8 mouse cellular contexts compared by ENCODE assay signal in the genomic region with DNA sequence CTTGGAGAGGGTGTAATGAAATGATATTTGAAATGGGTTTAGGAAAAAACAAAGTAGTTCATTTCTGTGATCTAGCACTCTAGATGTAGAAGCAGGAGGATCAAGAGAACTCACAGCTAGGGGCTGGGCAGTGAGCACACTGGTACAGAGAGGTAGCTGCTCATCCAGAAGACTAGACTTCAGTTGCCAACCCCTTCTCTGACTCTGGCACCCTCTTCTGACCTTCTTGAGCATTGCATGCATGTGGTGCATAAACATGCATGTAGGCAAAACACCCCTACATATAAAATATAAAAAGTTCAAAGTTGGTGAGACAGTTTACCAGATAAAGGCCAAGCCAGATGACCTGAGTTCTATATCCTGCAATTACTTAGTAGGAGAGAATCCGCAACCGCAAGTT. TPM values are rescaled to one million over a fixed set of nuclear protein-coding genes. Genes with fewer than 3 reads are reported as not detected.
DNase-seq lines count a peak whose midpoint lies in the region; ATAC-seq and TF ChIP-seq lines count a peak whose summit lies in the region.

No protein-coding gene starts in this region.

- H3K36me3 ChIP-seq in limb, embryonic 11.5 days (ENCODE audit: control insufficient read depth, insufficient read depth, low read length) = no peaks in the 10 kb centered on the region
- peaks cover 11% of the 10 kb centered on the region for H3K36me3 ChIP-seq in limb, embryonic 10.5 days
- peaks cover 4 to 8% of the 10 kb centered on the region in 2 experiments; a peak in 3 of 4 replicates for H3K36me3 ChIP-seq in MEL (ENCODE audit: control insufficient read depth in 1 of 2, insufficient read depth in 2 of 2, low read length in 2 of 2)
- no peaks in the 10 kb centered on the region for H3K36me3 ChIP-seq in small intestine, adult 2 months (ENCODE audit: control insufficient read depth, insufficient read depth, low read length)
- no peaks in the 10 kb centered on the region for H3K36me3 ChIP-seq in forebrain, embryonic 11.5 days (ENCODE audit: control insufficient read depth, insufficient read depth, low read length)

- peak; percentile 24 for TF ChIP-seq RAD21 in MEL (IDR thresholded peaks at IDR 0.05; ENCODE audit: low read depth, low read length)

- no peak overlapping the region for H3K27ac ChIP-seq in limb, embryonic 11.5 days (replicated peaks; ENCODE audit: low read depth, low read length)
- H3K27ac ChIP-seq in limb, embryonic 10.5 days = no peak overlapping the region
- H3K27ac ChIP-seq in MEL (ENCODE audit: control insufficient read depth, low read depth, low read length) = no peak overlapping the region
- no peak overlapping the region for H3K27ac ChIP-seq in small intestine, adult 2 months (ENCODE audit: insufficient read depth, low read depth, low read length)
- H3K27ac ChIP-seq in forebrain, embryonic 11.5 days (ENCODE audit: low read depth, low read length) = no peak overlapping the region

- no peak overlapping the region for H3K4me2 ChIP-seq in limb, embryonic 11.5 days (ENCODE audit: low read depth, severe bottlenecking)
- no peak overlapping the region for H3K4me2 ChIP-seq in forebrain, embryonic 11.5 days (ENCODE audit: low read depth, low read length, severe bottlenecking)

- H3K27me3 ChIP-seq in limb, embryonic 11.5 days (ENCODE audit: control insufficient read depth, insufficient read depth, low read length) = no peaks in the 10 kb centered on the region
- no peaks in the 10 kb centered on the region for H3K27me3 ChIP-seq in limb, embryonic 10.5 days (ENCODE audit: low read depth, poor library complexity, severe bottlenecking)
- no peaks in the 10 kb centered on the region for H3K27me3 ChIP-seq in MEL (ENCODE audit: control insufficient read depth in 1 of 2, insufficient read depth in 2 of 2, low read length in 2 of 2)
- H3K27me3 ChIP-seq in small intestine, adult 2 months (ENCODE audit: control insufficient read depth, insufficient read depth, low read length) = no peaks in the 10 kb centered on the region
- no peaks in the 10 kb centered on the region for H3K27me3 ChIP-seq in forebrain, embryonic 11.5 days (ENCODE audit: control insufficient read depth, insufficient read depth, low read length)

- WGBS in limb, embryonic 11.5 days = 97% methylated on average over 2 of the region's 2 CpGs
- 97% methylated on average over 2 of the region's 2 CpGs for WGBS in limb, embryonic 10.5 days
- 94% methylated on average over 2 of the region's 2 CpGs for WGBS in small intestine, adult 2 months
- WGBS in forebrain, embryonic 11.5 days = 98% methylated on average over 2 of the region's 2 CpGs

- no peaks in the 10 kb centered on the region for H3K9me3 ChIP-seq in limb, embryonic 11.5 days (ENCODE audit: control insufficient read depth, low read length)
- H3K9me3 ChIP-seq in limb, embryonic 10.5 days (replicated peaks) = no peaks in the 10 kb centered on the region
- no peaks in the 10 kb centered on the region for H3K9me3 ChIP-seq in MEL (replicated peaks; ENCODE audit: insufficient read depth, low read length)
- no peaks in the 10 kb centered on the region for H3K9me3 ChIP-seq in forebrain, embryonic 11.5 days (ENCODE audit: control insufficient read depth, low read length)

- TF ChIP-seq EP300 in MEL (IDR thresholded peaks at IDR 0.05; ENCODE audit: low read depth in 1 of 2, low read length in 2 of 2) = no peak

- H3K9ac ChIP-seq in limb, embryonic 11.5 days (ENCODE audit: low read length) = no peak overlapping the region
- no peak overlapping the region for H3K9ac ChIP-seq in MEL (ENCODE audit: control insufficient read depth, low read depth, low read length, poor library complexity, severe bottlenecking)
- H3K9ac ChIP-seq in forebrain, embryonic 11.5 days (ENCODE audit: low read length) = no peak overlapping the region

- TF ChIP-seq POLR2A in MEL (IDR thresholded peaks at IDR 0.05; ENCODE audit: control insufficient read depth in 1 of 2, insufficient read depth in 1 of 2, low read depth in 1 of 2, low read length in 2 of 2, poor library complexity in 1 of 2) = no peak
- no peak for TF ChIP-seq POLR2A in small intestine, adult 2 months (IDR thresholded peaks at IDR 0.05; ENCODE audit: low read depth, low read length)

- no peaks in the 10 kb centered on the region for H3K4me1 ChIP-seq in limb, embryonic 11.5 days (ENCODE audit: control insufficient read depth, insufficient read depth, low read length)
- no peaks in the 10 kb centered on the region for H3K4me1 ChIP-seq in limb, embryonic 10.5 days
- no peaks in the 10 kb centered on the region for H3K4me1 ChIP-seq in MEL (ENCODE audit: control insufficient read depth in 1 of 2, insufficient read depth in 2 of 2, low read length in 2 of 2)
- H3K4me1 ChIP-seq in small intestine, adult 2 months (ENCODE audit: control insufficient read depth, insufficient read depth, insufficient read length, low read length) = no peaks in the 10 kb centered on the region
- no peaks in the 10 kb centered on the region for H3K4me1 ChIP-seq in forebrain, embryonic 11.5 days (replicated peaks; ENCODE audit: control insufficient read depth, insufficient read depth, low read length)

- DNase-seq in limb, embryonic 11.5 days (ENCODE audit: low spot score) = peak; percentile 23
- DNase-seq in limb, embryonic 10.5 days (ENCODE audit: low spot score) = no peak
- DNase-seq in MEL (ENCODE audit: low read depth, low spot score) = peak; percentile 68
- peak; percentile 25 for DNase-seq in embryo, embryonic 11 days
- no peak for DNase-seq in forebrain, embryonic 11.5 days (ENCODE audit: low spot score)
- DNase-seq in adrenal gland, postnatal 4 days (ENCODE audit: low spot score in 2 of 2) = no peak
- DNase-seq in kidney, adult 8-10 months = no peak

- ATAC-seq in limb, embryonic 11.5 days (ENCODE audit: insufficient number of reproducible peaks, low FRiP score, low TSS enrichment, low read depth) = no peak
- no peak for ATAC-seq in forebrain, embryonic 11.5 days (replicated peaks; ENCODE audit: low FRiP score)

- TF ChIP-seq CTCF in MEL (IDR thresholded peaks at IDR 0.05 in 2 of 3, conservative IDR thresholded peaks at IDR 0.05 in 1 of 3; ENCODE audit: control insufficient read depth in 1 of 3, insufficient read depth in 1 of 3, low read depth in 2 of 3, low read length in 3 of 3, poor library complexity in 1 of 3, severe bottlenecking in 1 of 3) = peak; percentile 18 to 46 (median 45); a peak in 5 of 6 replicates
- peak; percentile 11; the same call in 1 of the 2 replicates for TF ChIP-seq CTCF in small intestine, adult 2 months (IDR thresholded peaks at IDR 0.05; ENCODE audit: extremely low read depth, insufficient read length, insufficient replicate concordance, low read depth, low read length)

- H3K79me2 ChIP-seq in MEL (ENCODE audit: control insufficient read depth, insufficient read depth, low read length, poor library complexity) = peaks cover 5% of the 10 kb centered on the region; the same call in 1 of the 2 replicates

- no peak overlapping the region for H3K4me3 ChIP-seq in limb, embryonic 11.5 days (ENCODE audit: low read depth, low read length)
- no peak overlapping the region for H3K4me3 ChIP-seq in limb, embryonic 10.5 days
- H3K4me3 ChIP-seq in MEL (ENCODE audit: control insufficient read depth in 1 of 2, insufficient read depth in 1 of 2, low read depth in 2 of 2, low read length in 2 of 2) = no peak overlapping the region
- no peak overlapping the region for H3K4me3 ChIP-seq in small intestine, adult 2 months (ENCODE audit: low read depth, low read length)
- no peak overlapping the region for H3K4me3 ChIP-seq in forebrain, embryonic 11.5 days (ENCODE audit: low read depth, low read length)

TF ChIP-seq in MEL, 35 proteins besides CTCF, POLR2A, EP300 and RAD21:
- TF ChIP-seq NELFE (IDR thresholded peaks at IDR 0.05; ENCODE audit: low read depth, low read length) (no peak), SMC3 (IDR thresholded peaks at IDR 0.05; ENCODE audit: low read depth, low read length) (peak; percentile 27; the same call in 1 of the 2 replicates)

RNA-seq across cellular contexts. Expression of a gene that starts 33.7 kb away (rescaled TPM):
- 12.0 and 14.3 TPM in 2 replicates for polyA plus RNA-seq in limb, embryonic 11.5 days (2014; fragmentation: Nextera tagmentation; extraction: Ambion mirVana)
- polyA plus RNA-seq in limb, embryonic 10.5 days (2016; fragmentation: Nextera tagmentation; extraction: Ambion mirVana) = 8.0 and 8.4 TPM in 2 replicates
- 10.7 and 10.9 TPM in 2 replicates for total RNA-seq in MEL (2012; rRNA removed)
- polyA plus RNA-seq in MEL (2012; ENCODE audit: insufficient read depth in 1 of 2, insufficient read length in 2 of 2, low read depth in 1 of 2, low replicate concordance in 2 of 2, missing spikeins in 1 of 2) = 10 to 100 TPM in 1 of 2 experiments, not detected in 1; 13.3 TPM
- 12.6 and 26.8 TPM in 2 replicates for polyA plus RNA-seq in small intestine, adult 2 months (2012; rRNA removed)
- polyA plus RNA-seq in forebrain, embryonic 11.5 days (2014; fragmentation: Nextera tagmentation; extraction: Ambion mirVana) = 12.5 and 17.4 TPM in 2 replicates
- 10 to 100 TPM; 37.8 to 45.7 TPM for total RNA-seq in adrenal gland, postnatal 4 days (2021)

Comparison
In these comparisons a context has a peak if more than half of its experiments do, and no peak if none do; other contexts are left out.
1. DNase-seq: peak in limb, embryonic 11.5 days (single experiment), MEL (single experiment) and embryo, embryonic 11 days (single experiment); none in limb, embryonic 10.5 days (single experiment), forebrain, embryonic 11.5 days (single experiment), adrenal gland, postnatal 4 days (0 of 2) and kidney, adult 8-10 months (0 of 2).